ENCODE assay signal across 8 mouse cellular contexts in genomic region chr16:39109383-39110033, GRCm38 (mm10).
DNase-seq lines count a peak whose midpoint lies in the region; ATAC-seq lines count a peak whose summit lies in the region.

No protein-coding gene starts in this region.

- no peaks in the 10 kb centered on the region for H3K27me3 ChIP-seq in limb, embryonic 12.5 days
- H3K27me3 ChIP-seq in neural tube, embryonic 15.5 days (replicated peaks): no peaks in the 10 kb centered on the region

- H3K4me1 ChIP-seq in limb, embryonic 12.5 days (replicated peaks): no peaks in the 10 kb centered on the region
- no peaks in the 10 kb centered on the region for H3K4me1 ChIP-seq in neural tube, embryonic 15.5 days

- no peak for ATAC-seq in limb, embryonic 12.5 days (ENCODE audit: insufficient number of reproducible peaks, insufficient read depth, low FRiP score, low TSS enrichment, low read depth)
- no peak for ATAC-seq in neural tube, embryonic 15.5 days (ENCODE audit: low FRiP score)

- no peak overlapping the region for H3K27ac ChIP-seq in limb, embryonic 12.5 days
- H3K27ac ChIP-seq in neural tube, embryonic 15.5 days (replicated peaks): peak overlapping the region; percentile 73

- H3K36me3 ChIP-seq in limb, embryonic 12.5 days: no peaks in the 10 kb centered on the region
- H3K36me3 ChIP-seq in neural tube, embryonic 15.5 days: no peaks in the 10 kb centered on the region

- H3K9me3 ChIP-seq in limb, embryonic 12.5 days: no peaks in the 10 kb centered on the region
- no peaks in the 10 kb centered on the region for H3K9me3 ChIP-seq in neural tube, embryonic 15.5 days (replicated peaks)

- DNase-seq in ovary, postnatal 36 days (ENCODE audit: low spot score): peak; percentile 22
- DNase-seq in ovary, adult 18-20 months (ENCODE audit: low spot score): no peak
- DNase-seq in cerebellum, adult 8-10 months: peak; percentile 37
- peak; percentile 73 for DNase-seq in forelimb bud, embryonic 11.5 days (ENCODE audit: low read depth, low spot score)
- DNase-seq in kidney, adult 8-10 months: peak; percentile 13 to 40
- DNase-seq in natural killer cell, adult 2 months (ENCODE audit: low spot score in 2 of 2): no peak

- WGBS in limb, embryonic 12.5 days: 14% methylated on average over 15 of the region's 15 CpGs
- WGBS in neural tube, embryonic 15.5 days: 18% methylated on average over 15 of the region's 15 CpGs

- no peak overlapping the region for H3K9ac ChIP-seq in limb, embryonic 12.5 days (replicated peaks)
- peak overlapping the region; percentile 47 for H3K9ac ChIP-seq in neural tube, embryonic 15.5 days (replicated peaks)

- peak overlapping the region; percentile 26 for H3K4me3 ChIP-seq in limb, embryonic 12.5 days (replicated peaks)
- peak overlapping the region; percentile 36 for H3K4me3 ChIP-seq in neural tube, embryonic 15.5 days (replicated peaks)

- peak overlapping the region; percentile 57 for H3K4me2 ChIP-seq in limb, embryonic 12.5 days
- H3K4me2 ChIP-seq in neural tube, embryonic 15.5 days: peak overlapping the region; percentile 66

Comparison
In these comparisons a context has a peak if more than half of its experiments do, and no peak if none do; other contexts are left out.
1. DNase-seq: peak in ovary, postnatal 36 days (single experiment), cerebellum, adult 8-10 months (single experiment), forelimb bud, embryonic 11.5 days (single experiment) and kidney, adult 8-10 months (2 of 2); none in ovary, adult 18-20 months (single experiment) and natural killer cell, adult 2 months (0 of 2).